Mouse (Mus musculus): ENCODE measurements at regions not wholly inside any gene's neighbourhood (a gene's known extent, or its start where the extent isn't known, plus 50 kb on each side); places are given as distances from the start of the nearest gene placed in this dataset.
A peak's percentile ranks its signal among the peaks of the same experiment; 100 is the strongest.

DNA sequence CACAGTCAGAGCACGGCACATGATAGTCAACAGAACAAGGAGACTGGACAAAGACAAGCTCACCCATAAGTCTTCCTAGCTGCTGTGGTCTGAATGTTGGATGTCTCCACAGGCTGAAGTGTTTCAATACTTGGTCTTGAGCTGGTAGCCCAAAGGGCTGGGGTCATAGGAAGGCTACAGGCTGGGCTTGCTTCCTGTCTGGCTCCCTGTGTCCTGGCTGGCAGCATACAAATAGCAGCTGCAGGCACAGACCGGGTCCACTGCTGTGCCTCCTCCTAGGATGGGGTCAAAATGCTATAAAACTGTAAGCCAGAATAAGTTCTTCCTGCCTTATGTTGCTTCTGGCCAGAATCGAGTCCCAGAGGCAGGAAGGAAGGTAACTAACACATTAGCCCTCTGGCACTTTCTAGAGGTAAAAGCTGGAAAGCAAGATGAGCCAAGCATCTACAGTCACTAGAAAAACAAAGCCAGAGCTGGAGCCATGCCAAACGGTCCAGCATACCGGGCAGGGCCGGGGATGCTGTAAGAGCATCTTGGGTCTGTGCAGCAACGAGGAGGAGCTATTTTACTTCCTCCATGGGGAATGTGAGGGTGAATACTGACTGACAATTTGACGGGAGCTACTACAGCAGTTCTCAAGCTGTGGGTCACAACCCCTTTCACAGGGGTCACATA is 93.2 kb upstream of the Prok2 start:
- ATAC-seq (replicated peaks; ENCODE audit: insufficient number of reproducible peaks, low FRiP score, low TSS enrichment, poor library complexity, severe bottlenecking), result no peak

DNA sequence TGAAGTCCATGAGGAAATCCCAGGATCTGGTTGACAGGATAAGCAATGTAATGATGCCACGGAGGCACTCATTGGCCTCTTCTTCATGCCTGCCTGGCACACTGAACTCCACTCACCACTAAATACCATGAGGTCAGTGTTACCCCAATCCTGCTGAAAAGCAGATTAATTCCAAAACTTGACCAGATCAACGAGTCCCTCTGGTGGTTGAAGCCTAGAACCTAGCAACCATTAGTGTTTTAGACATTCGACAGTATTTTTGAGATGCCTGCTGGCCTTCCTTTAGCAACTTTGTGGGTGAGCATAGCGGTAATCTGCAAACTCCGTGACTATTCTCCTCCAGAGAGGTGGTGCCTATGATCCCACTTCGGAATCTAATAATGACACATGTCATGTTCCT is 92.3 kb upstream of the Prok2 start:
- no peak for ATAC-seq (replicated peaks; ENCODE audit: insufficient number of reproducible peaks, low FRiP score, low TSS enrichment, poor library complexity, severe bottlenecking)

DNA sequence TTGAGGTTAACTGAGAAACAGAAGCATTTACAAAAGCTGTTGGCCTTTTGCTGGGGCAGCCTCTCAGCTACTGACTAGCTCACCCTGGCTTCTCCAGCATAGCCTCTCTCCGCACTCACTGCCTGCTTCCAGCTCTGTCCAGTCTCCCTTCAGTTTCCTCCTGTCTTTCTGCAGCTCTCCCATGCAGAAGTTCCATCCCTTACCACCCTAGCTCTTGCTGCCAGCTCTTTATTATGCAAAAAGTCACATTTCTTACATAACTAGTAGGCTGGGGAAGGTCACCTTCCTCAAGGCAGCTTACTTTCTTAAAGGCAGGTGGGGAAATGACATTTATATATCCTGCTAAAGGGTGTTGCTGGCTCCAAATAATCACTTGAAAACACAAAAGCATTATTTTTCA is 91.1 kb upstream of the Prok2 start:
- no peak for ATAC-seq (replicated peaks; ENCODE audit: insufficient number of reproducible peaks, low FRiP score, low TSS enrichment, poor library complexity, severe bottlenecking)

- ATAC-seq (replicated peaks; ENCODE audit: insufficient number of reproducible peaks, low FRiP score, low TSS enrichment, poor library complexity, severe bottlenecking), result no peak
Observed at GRCm38 (mm10) chr6:99813102-99813501, 86.9 kb upstream of the Prok2 start.

DNA sequence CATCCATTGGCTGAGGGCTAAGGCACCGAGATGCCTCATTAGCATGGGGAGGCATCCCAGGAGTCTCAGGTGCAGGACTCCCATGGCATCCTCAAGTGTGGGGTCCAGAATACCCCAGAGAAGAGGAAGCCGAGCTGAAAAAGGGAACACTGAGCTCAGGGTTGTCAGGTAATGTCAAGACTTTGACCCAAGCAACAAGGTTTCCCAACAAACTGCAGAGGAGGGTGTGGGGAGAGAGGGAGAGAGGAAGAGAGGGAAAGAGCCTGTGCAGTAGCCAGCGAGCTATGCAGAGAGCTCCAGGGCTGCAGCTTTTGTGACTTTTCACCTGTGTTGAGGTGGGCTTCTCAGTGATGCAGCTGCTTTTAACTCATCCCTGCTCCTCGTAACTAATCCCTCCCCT is 85.7 kb upstream of the Prok2 start:
- no peak for ATAC-seq (replicated peaks; ENCODE audit: insufficient number of reproducible peaks, low FRiP score, low TSS enrichment, poor library complexity, severe bottlenecking)

GRCm38 (mm10) chr6:99810974-99811798 is 85.0 kb upstream of the Prok2 start:
- peak; percentile 40; the same call in 1 of the 2 replicates for ATAC-seq (replicated peaks; ENCODE audit: insufficient number of reproducible peaks, low FRiP score, low TSS enrichment, poor library complexity, severe bottlenecking)

DNA sequence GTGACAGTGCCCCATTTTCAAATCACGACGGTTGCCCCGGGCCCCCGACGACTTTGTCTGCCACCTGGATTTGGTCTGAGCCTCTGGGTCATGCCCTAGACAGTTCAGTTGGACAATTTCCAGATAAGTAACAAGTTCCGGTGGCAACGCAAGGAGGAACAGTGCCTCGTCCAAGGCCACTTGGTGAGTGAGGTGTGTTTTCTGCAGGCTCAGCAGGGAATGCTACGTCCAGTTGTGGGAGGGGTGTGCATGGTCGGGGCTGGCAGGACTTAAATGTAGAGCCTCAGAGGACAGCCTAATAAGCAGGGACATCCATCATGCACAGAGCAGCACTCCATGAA is 78.7 kb upstream of the Prok2 start:
- ATAC-seq (replicated peaks; ENCODE audit: insufficient number of reproducible peaks, low FRiP score, low TSS enrichment, poor library complexity, severe bottlenecking), result no peak

DNA sequence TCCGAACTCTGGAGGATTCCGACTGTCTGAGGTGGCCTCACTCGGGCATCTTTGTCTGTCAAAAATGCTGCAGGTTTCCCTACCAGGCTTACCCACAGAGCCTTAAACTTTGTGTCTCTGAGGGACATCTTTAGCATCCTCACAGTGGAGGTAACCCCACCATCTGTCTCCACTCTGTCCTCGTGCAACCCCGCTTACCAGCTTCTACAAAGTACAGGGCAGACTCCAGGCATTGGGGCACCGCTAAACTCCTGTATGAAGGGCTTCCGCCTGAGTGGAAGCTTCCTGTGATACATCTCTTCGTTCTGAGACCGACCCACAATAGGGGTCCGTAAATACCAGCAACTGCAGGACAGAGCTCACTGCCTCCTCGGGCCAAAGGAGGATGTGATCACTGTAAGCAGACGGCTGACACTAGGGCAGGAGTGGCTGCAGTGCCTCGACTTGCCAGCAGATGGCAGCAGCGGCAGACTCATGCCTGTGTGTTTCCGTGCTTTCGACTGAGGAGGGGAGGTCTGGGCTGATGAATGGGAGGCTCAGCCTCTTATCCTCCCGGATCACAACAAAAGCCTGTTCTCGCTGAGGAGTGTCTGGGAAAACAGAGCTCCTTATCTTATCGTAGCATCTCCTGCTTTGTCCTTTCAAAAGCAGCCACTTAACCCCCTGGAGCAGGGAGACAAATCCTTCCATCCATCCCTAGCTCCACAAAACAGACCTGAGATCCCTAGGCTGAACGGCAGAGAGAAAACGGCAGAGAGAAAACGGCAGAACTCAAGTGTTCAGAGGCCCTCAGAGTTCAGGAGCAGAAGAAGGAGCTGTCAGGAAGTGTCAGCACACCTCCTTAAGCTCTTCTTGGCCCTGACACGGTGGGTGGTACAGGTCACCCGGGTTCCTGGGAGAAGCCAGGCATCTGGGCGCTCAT is 78.1 kb upstream of the Prok2 start:
- ATAC-seq (replicated peaks; ENCODE audit: insufficient number of reproducible peaks, low FRiP score, low TSS enrichment, poor library complexity, severe bottlenecking), result peak; percentile 88

DNA sequence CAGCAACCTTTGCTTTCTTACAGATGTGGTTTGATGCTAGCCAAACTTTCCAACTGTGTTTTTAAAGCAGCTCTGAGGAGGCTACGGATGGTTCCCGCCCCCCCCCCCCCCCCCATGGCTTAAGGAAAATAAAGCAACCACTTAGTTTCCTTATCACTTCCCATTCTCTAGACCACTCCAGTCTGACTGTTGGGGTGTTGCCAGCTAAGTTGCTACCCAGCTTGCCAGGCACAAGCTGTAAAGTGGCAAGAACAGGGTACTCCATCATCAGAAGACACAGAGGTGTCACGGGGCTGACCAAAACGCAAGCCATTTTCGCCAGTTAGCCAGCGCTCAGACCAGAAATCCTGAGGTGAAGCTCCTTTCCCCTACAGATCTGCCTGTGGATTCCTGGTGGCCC is 74.7 kb upstream of the Prok2 start:
- ATAC-seq (replicated peaks; ENCODE audit: insufficient number of reproducible peaks, low FRiP score, low TSS enrichment, poor library complexity, severe bottlenecking), result no peak

- no peak for ATAC-seq (replicated peaks; ENCODE audit: insufficient number of reproducible peaks, low FRiP score, low TSS enrichment, poor library complexity, severe bottlenecking)
Observed at GRCm38 (mm10) chr6:99800324-99800723, 74.1 kb upstream of the Prok2 start.

- no peak for ATAC-seq (replicated peaks; ENCODE audit: insufficient number of reproducible peaks, low FRiP score, low TSS enrichment, poor library complexity, severe bottlenecking)
Observed at GRCm38 (mm10) chr6:99796390-99796789, 70.2 kb upstream of the Prok2 start.

GRCm38 (mm10) chr6:99793546-99793945 is 67.4 kb upstream of the Prok2 start:
- no peak for ATAC-seq (replicated peaks; ENCODE audit: insufficient number of reproducible peaks, low FRiP score, low TSS enrichment, poor library complexity, severe bottlenecking)

DNA sequence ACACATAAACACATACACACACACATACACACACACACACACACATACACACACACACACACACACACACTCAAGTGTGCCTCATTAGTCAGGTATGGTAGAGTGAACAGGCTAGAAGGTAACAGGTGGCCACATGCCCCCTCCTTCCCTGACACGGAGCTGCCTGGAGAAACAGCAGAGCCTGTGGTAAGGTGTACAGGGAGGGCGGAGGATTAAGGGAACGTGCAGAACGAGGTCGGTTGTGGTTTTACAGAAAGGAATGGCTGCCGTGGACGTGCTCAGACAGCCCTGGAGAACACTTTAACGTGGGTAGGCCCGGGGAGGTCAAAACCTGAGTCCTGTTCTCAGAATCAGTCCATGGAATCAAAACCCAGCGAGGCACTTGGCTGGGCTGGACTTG is 66.2 kb upstream of the Prok2 start:
- no peak for ATAC-seq (replicated peaks; ENCODE audit: insufficient number of reproducible peaks, low FRiP score, low TSS enrichment, poor library complexity, severe bottlenecking)

DNA sequence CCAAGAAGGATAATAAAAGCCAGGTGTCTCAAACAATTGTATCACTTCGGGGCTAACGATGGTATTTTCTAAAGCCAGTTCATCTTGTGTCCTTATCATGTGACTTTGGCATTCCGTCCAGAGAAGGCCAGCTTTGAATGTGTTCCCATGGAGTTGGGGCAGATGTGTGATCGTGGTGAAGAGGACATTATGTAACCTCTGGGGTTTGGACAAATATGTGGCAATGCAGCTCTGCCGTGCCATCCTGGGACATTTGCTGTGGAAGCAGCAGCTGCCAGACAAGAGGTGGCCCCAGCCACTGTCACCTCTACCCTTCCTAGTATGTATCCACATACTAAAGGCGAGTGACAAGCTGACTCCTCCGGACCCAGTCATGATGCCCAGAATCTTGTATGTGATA is 60.8 kb upstream of the Prok2 start:
- ATAC-seq (replicated peaks; ENCODE audit: insufficient number of reproducible peaks, low FRiP score, low TSS enrichment, poor library complexity, severe bottlenecking), result no peak

GRCm38 (mm10) chr6:99785212-99785611 is 59.0 kb upstream of the Prok2 start:
- ATAC-seq (replicated peaks; ENCODE audit: insufficient number of reproducible peaks, low FRiP score, low TSS enrichment, poor library complexity, severe bottlenecking), result peak; percentile 88

DNA sequence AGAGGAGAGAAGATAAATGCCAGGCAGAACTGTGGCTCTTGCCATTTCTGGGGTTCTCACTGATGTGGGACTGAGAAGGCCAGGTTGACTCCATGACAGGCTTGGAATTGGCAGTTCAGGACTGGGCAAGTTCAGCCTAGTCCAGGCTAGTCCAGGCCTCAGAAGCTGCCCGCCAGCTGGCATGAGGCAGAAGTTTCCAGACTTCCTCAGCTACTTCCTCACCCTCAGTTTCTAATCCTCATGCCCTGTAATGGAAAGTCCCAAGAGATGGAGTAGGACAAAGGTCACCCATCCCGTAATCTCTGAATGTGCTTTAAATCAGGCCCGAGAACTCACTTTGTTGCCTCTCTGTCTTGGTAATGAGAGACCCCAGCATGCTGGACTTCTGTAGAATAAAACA is 58.6 kb upstream of the Prok2 start:
- ATAC-seq (replicated peaks; ENCODE audit: insufficient number of reproducible peaks, low FRiP score, low TSS enrichment, poor library complexity, severe bottlenecking), result peak; percentile 61; the same call in 1 of the 2 replicates

- ATAC-seq (replicated peaks; ENCODE audit: insufficient number of reproducible peaks, low FRiP score, low TSS enrichment, poor library complexity, severe bottlenecking), result no peak
Observed at GRCm38 (mm10) chr6:99784285-99784684, 58.1 kb upstream of the Prok2 start.

- ATAC-seq (replicated peaks; ENCODE audit: insufficient number of reproducible peaks, low FRiP score, low TSS enrichment, poor library complexity, severe bottlenecking), result no peak
Observed at GRCm38 (mm10) chr6:99782996-99783395, 56.8 kb upstream of the Prok2 start.

Measured in monocyte, adult 5-6 weeks (primary cell).